Mouse (Mus musculus) heart, adult 2 months (tissue): ENCODE results near the gene Fut2.

Experiments
- CTCF ChIP-seq: fragments of 200-600 bp; IDR thresholded peaks from 2 replicates; pipeline ENCODE4 v1.8.1; 2022; ENCODE audit warnings: antibody characterized with exemption, mild to moderate bottlenecking, moderate library complexity
- POLR2A ChIP-seq: fragments of 200-500 bp; IDR thresholded peaks from 2 replicates; pipeline ENCODE4 v1.6.1; 2011; ENCODE audit warnings: mild to moderate bottlenecking, low read depth, low read length, control low read depth; ENCODE audit not compliant: insufficient read depth

- TF ChIP-seq CTCF (peak; percentile 25; the same call in 1 of the 2 replicates), POLR2A (peak; percentile 71)
These were observed 40.6 kb upstream of the Fut2 start for GRCm38 (mm10) chr7:45706721-45707241.
